Mouse (Mus musculus): ENCODE data around the gene 1700025G04Rik.

- no peak for TF ChIP-seq EP300 (IDR thresholded peaks at IDR 0.05; ENCODE audit: low read depth)
- no peak for TF ChIP-seq CTCF (IDR thresholded peaks at IDR 0.05; ENCODE audit: low read depth)
These were observed 234.4 kb downstream of the 1700025G04Rik start for GRCm38 (mm10) chr1:151855561-151855960.

All from heart, postnatal 0 days (tissue).